Mouse (Mus musculus) lung, embryonic 14.5 days (tissue): ENCODE data around the gene Rpl13a. TPM values are rescaled to one million over a fixed set of nuclear protein-coding genes. Genes with fewer than 3 reads are reported as not detected.

Experiments used
- ATAC-seq: fragments of 200-750 bp; cut with Nextera tagmentation; 2 replicates; pipeline ENCODE4 v1.8.0; 2017; ENCODE audit warnings: mild to moderate bottlenecking, moderate TSS enrichment, moderate library complexity; ENCODE audit not compliant: insufficient read depth
- DNase-seq: peaks from one replicate; pipeline ENCODE4 v3.0.0-alpha.2; 2015
- H3K27ac ChIP-seq: fragments of 300-500 bp; sonication (generic); 2 replicates; pipeline ENCODE4 v1.5.1; 2014; ENCODE audit warnings: low read depth, mild to moderate bottlenecking, moderate library complexity
- H3K27me3 ChIP-seq: fragments of 300-500 bp; sonication (generic); 2 replicates; pipeline ENCODE4 v1.6.1; 2014; ENCODE audit warnings: low read length, control low read depth; ENCODE audit not compliant: insufficient read depth
- H3K36me3 ChIP-seq: fragments of 300-500 bp; sonication (generic); 2 replicates; pipeline ENCODE4 v1.6.1; 2014; ENCODE audit warnings: control low read depth; ENCODE audit not compliant: insufficient read depth
- H3K4me1 ChIP-seq: fragments of 300-500 bp; sonication (generic); 2 replicates; pipeline ENCODE4 v1.6.1; 2014; ENCODE audit warnings: antibody characterized with exemption, control low read depth; ENCODE audit not compliant: insufficient read depth
- H3K4me2 ChIP-seq: fragments of 300-500 bp; sonication (generic); 2 replicates; pipeline ENCODE4 v1.6.1; 2014; ENCODE audit warnings: mild to moderate bottlenecking
- H3K4me3 ChIP-seq: fragments of 300-500 bp; sonication (generic); 2 replicates; pipeline ENCODE4 v1.5.1; 2014; ENCODE audit warnings: low read depth, low read length
- H3K9ac ChIP-seq: fragments of 300-500 bp; sonication (generic); 2 replicates; pipeline ENCODE4 v1.6.1; 2014
- H3K9me3 ChIP-seq: fragments of 300-500 bp; sonication (generic); 2 replicates; pipeline ENCODE4 v1.6.1; 2016; ENCODE audit warnings: low read depth, low read length, control low read depth
- CTCF ChIP-seq: IDR thresholded peaks from 2 replicates; pipeline ENCODE4 v1.5.1; 2016; ENCODE audit warnings: antibody characterized with exemption, low read depth
- WGBS: fragments of 180-500 bp; shearing (Covaris S2); extraction: QIAGEN DNeasy Blood & Tissue Kit; methylation state at CpG from one replicate; pipeline ENCODE4 v1.1.7; 2014; 5-methylcytosine and 5-hydroxymethylcytosine counted together
- microRNA counts: library from miRNA; unstranded; fragments of <30 nt; microRNA quantifications from one replicate; lab custom pipeline; 2016
- microRNA-seq: library from miRNA; unstranded; fragments of <30 nt; microRNA quantifications from one replicate; pipeline ENCODE4, GENCODE M21; 2016; ENCODE audit warnings: borderline number of aligned reads
- polyA plus RNA-seq: library from polyadenylated mRNA; unstranded; fragments of >200 nt; fragmentation: Nextera tagmentation; extraction: Ambion mirVana; gene quantifications from 2 replicates; pipeline ENCODE4 v1.2.1, GENCODE M21; 2014

The Rpl13a gene
- polyA plus RNA-seq, 1 experiment from 2014 or later, result 1,527 TPM

DNA sequence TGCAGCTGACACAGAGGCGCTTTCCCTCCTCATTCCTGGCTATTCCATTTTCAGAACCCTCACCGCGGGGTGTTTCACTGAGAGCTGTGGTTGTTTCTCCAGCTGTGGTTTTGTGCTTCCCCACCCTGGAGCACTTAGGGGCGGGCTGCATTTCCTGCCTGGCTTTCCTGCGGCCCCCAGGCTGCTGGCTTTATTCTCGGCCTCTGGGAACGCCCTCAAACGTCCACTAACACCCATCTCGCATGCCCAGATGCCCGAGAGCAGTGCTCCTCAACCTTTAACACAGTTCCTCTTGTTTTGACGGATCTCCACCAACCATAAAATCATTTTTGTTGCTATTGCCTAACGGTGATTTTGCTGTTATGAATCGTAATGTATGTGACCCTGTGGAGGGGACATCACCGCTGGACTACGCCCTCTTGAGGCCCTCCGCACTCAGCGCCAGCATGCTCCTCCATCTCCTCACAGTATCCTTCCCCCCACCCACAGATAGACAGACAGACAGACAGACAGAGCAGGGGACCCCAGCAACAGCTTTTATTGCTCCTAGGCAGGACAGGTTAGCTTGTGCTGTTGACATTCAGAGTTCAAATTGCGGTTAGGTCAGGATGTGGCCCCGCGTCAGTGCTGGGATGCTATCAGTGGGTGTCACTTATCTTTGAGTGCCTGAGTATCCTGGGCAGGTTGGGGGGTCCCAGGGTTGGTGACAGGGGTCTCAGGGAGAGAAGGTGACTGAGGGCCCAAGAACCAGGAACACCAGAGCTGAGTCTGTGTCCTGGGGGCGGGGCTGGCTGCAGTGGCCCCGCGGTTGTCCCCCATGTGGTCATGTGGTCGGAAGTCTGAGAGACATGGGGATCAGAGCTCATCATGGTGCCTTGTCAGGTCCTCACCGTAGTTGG lies 45.9 kb downstream of the Rpl13a start:
- ATAC-seq, result no peak
- WGBS, result 69% methylated on average over 25 of the region's 25 CpGs
- peak overlapping the region; percentile 18; the same call in 1 of the 2 replicates for H3K4me2 ChIP-seq

DNA sequence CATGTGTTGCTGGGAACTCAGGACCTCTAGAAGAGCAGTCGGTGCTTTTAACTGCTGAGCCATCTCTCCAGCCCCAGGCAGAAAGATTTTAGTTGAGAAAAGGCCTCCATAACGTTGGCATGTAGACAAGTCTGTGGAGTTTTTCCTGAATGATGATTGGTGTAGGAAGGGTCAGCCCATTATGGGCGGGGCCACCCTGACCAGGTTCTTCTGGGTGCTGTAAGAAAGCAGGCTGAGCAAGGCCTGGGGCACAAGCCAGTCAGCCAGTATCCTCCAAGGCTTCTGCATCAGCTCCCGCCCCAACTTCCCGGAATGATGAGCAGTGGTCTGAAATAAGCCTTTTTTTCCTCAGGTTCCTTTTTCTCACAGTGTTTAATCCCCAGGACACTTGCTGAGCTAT lies 47.5 kb downstream of the Rpl13a start:
- H3K4me3 ChIP-seq, result no peak overlapping the region
- WGBS, result 46% methylated on average over 5 of the region's 5 CpGs
- no peak overlapping the region for H3K4me2 ChIP-seq
- no peaks in the 10 kb centered on the region for H3K27me3 ChIP-seq
- H3K9me3 ChIP-seq, result no peaks in the 10 kb centered on the region
- H3K36me3 ChIP-seq, result peaks cover 64% of the 10 kb centered on the region
- no peaks in the 10 kb centered on the region for H3K4me1 ChIP-seq
- TF ChIP-seq CTCF, result no peak
- no peak overlapping the region for H3K27ac ChIP-seq
- ATAC-seq (no peak), DNase-seq (peak; percentile 60)
- H3K9ac ChIP-seq, result no peak overlapping the region

More for the DNA sequence above, 45.9 kb downstream of the Rpl13a start:
- Histone ChIP-seq H3K4me1 (no peaks in the 10 kb centered on the region), H3K27me3 (no peaks in the 10 kb centered on the region), H3K36me3 (peaks cover 66% of the 10 kb centered on the region), H3K9ac (no peak overlapping the region; the same call in none of the 2 replicates), H3K9me3 (no peaks in the 10 kb centered on the region), H3K27ac (peak overlapping the region; percentile 58), H3K4me3 (no peak overlapping the region)
- DNase-seq, result peak; percentile 59
- TF ChIP-seq CTCF, result no peak

- no peaks in the 10 kb centered on the region for H3K4me1 ChIP-seq
- H3K9me3 ChIP-seq, result no peaks in the 10 kb centered on the region
- H3K36me3 ChIP-seq, result peaks cover 62% of the 10 kb centered on the region
- no peak overlapping the region for H3K4me3 ChIP-seq
- H3K27ac ChIP-seq, result no peak overlapping the region
- peak; percentile 25 for ATAC-seq
- peak; percentile 98 for TF ChIP-seq CTCF
- WGBS, result under 1% methylated on average over 10 of the region's 10 CpGs
- H3K4me2 ChIP-seq, result no peak overlapping the region
- no peak overlapping the region for H3K9ac ChIP-seq
- no peaks in the 10 kb centered on the region for H3K27me3 ChIP-seq
- DNase-seq, result peak; percentile 97
Observed at GRCm38 (mm10) chr7:45079856-45080255, 48.7 kb downstream of the Rpl13a start.

- ATAC-seq, result 0 out of 2 replicates have a peak, but pooled peaks have one; percentile 5
- Histone ChIP-seq H3K36me3 (peaks cover 63% of the 10 kb centered on the region), H3K27ac (no peak overlapping the region), H3K4me2 (no peak overlapping the region), H3K4me1 (no peaks in the 10 kb centered on the region), H3K4me3 (no peak overlapping the region), H3K9me3 (no peaks in the 10 kb centered on the region), H3K27me3 (no peaks in the 10 kb centered on the region), H3K9ac (no peak overlapping the region)
- 27% methylated on average over 9 of the region's 9 CpGs for WGBS
- DNase-seq, result peak; percentile 91
- peak; percentile 88 for TF ChIP-seq CTCF
Observed at GRCm38 (mm10) chr7:45078513-45078912, 50.0 kb downstream of the Rpl13a start.

DNA sequence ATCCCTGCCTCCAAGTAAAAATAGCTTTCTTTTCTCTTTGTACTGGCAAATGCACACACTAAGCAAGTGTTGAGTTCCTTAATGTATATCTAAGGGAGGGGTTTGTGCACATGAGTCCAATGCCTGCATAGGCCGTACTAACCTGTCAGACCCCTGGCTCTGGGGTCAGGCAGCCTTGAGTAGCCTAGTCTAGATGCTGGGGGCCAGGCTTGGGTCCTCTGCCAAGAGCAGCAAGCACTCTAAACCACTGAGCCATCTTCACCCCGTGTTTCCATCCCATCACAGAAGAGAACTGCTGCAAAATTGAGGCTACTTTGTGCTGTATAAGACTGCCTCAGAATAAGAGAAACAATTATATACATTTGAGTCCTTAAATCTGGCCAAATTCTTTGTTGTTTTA lies 50.7 kb downstream of the Rpl13a start:
- 82% methylated on average over 2 of the region's 2 CpGs for WGBS
- no peak overlapping the region for H3K27ac ChIP-seq
- no peaks in the 10 kb centered on the region for H3K4me1 ChIP-seq
- no peak for ATAC-seq
- no peak overlapping the region for H3K4me3 ChIP-seq
- H3K9me3 ChIP-seq, result no peaks in the 10 kb centered on the region
- H3K9ac ChIP-seq, result no peak overlapping the region
- no peaks in the 10 kb centered on the region for H3K27me3 ChIP-seq
- peaks cover 56% of the 10 kb centered on the region for H3K36me3 ChIP-seq
- DNase-seq, result no peak
- H3K4me2 ChIP-seq, result no peak overlapping the region
- no peak for TF ChIP-seq CTCF

GRCm38 (mm10) chr7:45077322-45077721 lies 51.2 kb downstream of the Rpl13a start:
- Histone ChIP-seq H3K9me3 (no peaks in the 10 kb centered on the region), H3K4me2 (no peak overlapping the region), H3K9ac (no peak overlapping the region), H3K27ac (no peak overlapping the region), H3K27me3 (no peaks in the 10 kb centered on the region), H3K4me1 (no peaks in the 10 kb centered on the region), H3K4me3 (no peak overlapping the region), H3K36me3 (peaks cover 51% of the 10 kb centered on the region)
- 85% methylated on average over 14 of the region's 14 CpGs for WGBS
- DNase-seq, result no peak
- no peak for ATAC-seq
- no peak for TF ChIP-seq CTCF

- Histone ChIP-seq H3K4me1 (no peaks in the 10 kb centered on the region), H3K9me3 (no peaks in the 10 kb centered on the region), H3K4me2 (no peak overlapping the region), H3K27ac (no peak overlapping the region), H3K9ac (no peak overlapping the region), H3K27me3 (no peaks in the 10 kb centered on the region), H3K4me3 (no peak overlapping the region), H3K36me3 (peaks cover 46% of the 10 kb centered on the region)
- DNase-seq (no peak), ATAC-seq (no peak)
- WGBS, result 83% methylated on average over 30 of the region's 30 CpGs
- TF ChIP-seq CTCF, result no peak
Observed at GRCm38 (mm10) chr7:45076501-45076900, 52.1 kb downstream of the Rpl13a start.

MicroRNA genes within 50 kb of the gene (microRNA counts, 519-probe panel; counts per million panel counts)
- 2,841 counts per million, percentile 53 among the panel's probes with 10 or more counts for microRNA mmu-miR-150 (lab: Ali Mortazavi, UCI)

Small RNAs within 50 kb of the gene (microRNA-seq; reads per million reads assigned to microRNA genes)
- gene Mir150, result 47.5 reads per million, percentile 40 among the genes with 10 or more reads in this experiment
- 16.6 reads per million, percentile 30 among the genes with 10 or more reads in this experiment for gene Mir5121
- gene Mir7055, result not detected

Other genes with a start within 250 kb of the Rpl13a start
- gene Med25, start 236.0 kb downstream of the Rpl13a start, polyA plus RNA-seq, result 77.9 and 79.5 TPM in 2 replicates
- gene Fuz, start 232.7 kb downstream of the Rpl13a start, polyA plus RNA-seq, result 17.7 and 19.1 TPM in 2 replicates
- gene Ap2a1, start 199.3 kb downstream of the Rpl13a start, polyA plus RNA-seq, result 73.6 and 83.2 TPM in 2 replicates
- gene Tsks, start 185.6 kb downstream of the Rpl13a start, polyA plus RNA-seq, result 0.11 and 0.14 TPM in 2 replicates
- 14.9 and 15.5 TPM in 2 replicates for gene Cpt1c, start 153.9 kb downstream of the Rpl13a start, polyA plus RNA-seq
- gene Prmt1, start 142.2 kb downstream of the Rpl13a start, polyA plus RNA-seq, result 228 and 238 TPM in 2 replicates
- 78.7 and 83.0 TPM in 2 replicates for gene Irf3, start 131.1 kb downstream of the Rpl13a start, polyA plus RNA-seq
- gene Bcl2l12, start 130.0 kb downstream of the Rpl13a start, polyA plus RNA-seq, result 69.9 and 76.9 TPM in 2 replicates
- 45.9 and 53.6 TPM in 2 replicates for gene Scaf1, start 112.4 kb downstream of the Rpl13a start, polyA plus RNA-seq
- 46.2 and 46.5 TPM in 2 replicates for gene Rras, start 110.8 kb downstream of the Rpl13a start, polyA plus RNA-seq
- gene Prr12, start 75.9 kb downstream of the Rpl13a start, polyA plus RNA-seq, result 14.2 and 16.2 TPM in 2 replicates
- gene Nosip, start 66.3 kb downstream of the Rpl13a start, polyA plus RNA-seq, result 68.6 and 71.9 TPM in 2 replicates
- gene Prrg2, start 66.1 kb downstream of the Rpl13a start, polyA plus RNA-seq, result 18.1 and 19.2 TPM in 2 replicates
- 344 and 360 TPM in 2 replicates for gene Rcn3, start 36.5 kb downstream of the Rpl13a start, polyA plus RNA-seq
- 56.4 and 57.0 TPM in 2 replicates for gene Fcgrt, start 24.9 kb downstream of the Rpl13a start, polyA plus RNA-seq
- 1,873 and 1,878 TPM in 2 replicates for gene Rps11, start 4.3 kb downstream of the Rpl13a start, polyA plus RNA-seq
- gene Gm45713, start 7.5 kb upstream of the Rpl13a start, polyA plus RNA-seq, result 1.2 and 1.4 TPM in 2 replicates
- 0.72 and 1.1 TPM in 2 replicates for gene Flt3l, start 7.7 kb upstream of the Rpl13a start, polyA plus RNA-seq
- gene Pih1d1, start 25.5 kb upstream of the Rpl13a start, polyA plus RNA-seq, result 110 and 112 TPM in 2 replicates
- 52.1 and 52.9 TPM in 2 replicates for gene Aldh16a1, start 25.8 kb upstream of the Rpl13a start, polyA plus RNA-seq
- 0.09 and 0.97 TPM in 2 replicates for gene Slc17a7, start 35.2 kb upstream of the Rpl13a start, polyA plus RNA-seq
- gene Gfy, start 50.8 kb upstream of the Rpl13a start, polyA plus RNA-seq, result not detected in 2 replicates
- not detected in 2 replicates for gene Pth2, start 52.2 kb upstream of the Rpl13a start, polyA plus RNA-seq
- gene Ccdc155, start 76.1 kb upstream of the Rpl13a start, polyA plus RNA-seq, result 0.19 and 0.38 TPM in 2 replicates
- gene Dkkl1, start 83.4 kb upstream of the Rpl13a start, polyA plus RNA-seq, result 0.45 TPM in 1 of 2 replicates, not detected in the other
- gene Tead2, start 87.0 kb upstream of the Rpl13a start, polyA plus RNA-seq, result 204 and 222 TPM in 2 replicates
- gene Cd37, start 110.4 kb upstream of the Rpl13a start, polyA plus RNA-seq, result 2.1 and 2.9 TPM in 2 replicates
- not detected in 2 replicates for gene Slc6a16, start 112.3 kb upstream of the Rpl13a start, polyA plus RNA-seq
- not detected in 2 replicates for gene Slc6a21, start 148.8 kb upstream of the Rpl13a start, polyA plus RNA-seq
- 11.4 and 15.7 TPM in 2 replicates for gene Trpm4, start 205.0 kb upstream of the Rpl13a start, polyA plus RNA-seq
- gene Hrc, start 206.5 kb upstream of the Rpl13a start, polyA plus RNA-seq, result 0.58 and 1.2 TPM in 2 replicates
- gene Ppfia3, start 238.3 kb upstream of the Rpl13a start, polyA plus RNA-seq, result 3.1 and 3.2 TPM in 2 replicates
- gene Lin7b, start 241.8 kb upstream of the Rpl13a start, polyA plus RNA-seq, result 0.30 and 0.87 TPM in 2 replicates